Mouse (Mus musculus): Measurements from ENCODE around the gene Gm49336.

The Gm49336 gene

DNA sequence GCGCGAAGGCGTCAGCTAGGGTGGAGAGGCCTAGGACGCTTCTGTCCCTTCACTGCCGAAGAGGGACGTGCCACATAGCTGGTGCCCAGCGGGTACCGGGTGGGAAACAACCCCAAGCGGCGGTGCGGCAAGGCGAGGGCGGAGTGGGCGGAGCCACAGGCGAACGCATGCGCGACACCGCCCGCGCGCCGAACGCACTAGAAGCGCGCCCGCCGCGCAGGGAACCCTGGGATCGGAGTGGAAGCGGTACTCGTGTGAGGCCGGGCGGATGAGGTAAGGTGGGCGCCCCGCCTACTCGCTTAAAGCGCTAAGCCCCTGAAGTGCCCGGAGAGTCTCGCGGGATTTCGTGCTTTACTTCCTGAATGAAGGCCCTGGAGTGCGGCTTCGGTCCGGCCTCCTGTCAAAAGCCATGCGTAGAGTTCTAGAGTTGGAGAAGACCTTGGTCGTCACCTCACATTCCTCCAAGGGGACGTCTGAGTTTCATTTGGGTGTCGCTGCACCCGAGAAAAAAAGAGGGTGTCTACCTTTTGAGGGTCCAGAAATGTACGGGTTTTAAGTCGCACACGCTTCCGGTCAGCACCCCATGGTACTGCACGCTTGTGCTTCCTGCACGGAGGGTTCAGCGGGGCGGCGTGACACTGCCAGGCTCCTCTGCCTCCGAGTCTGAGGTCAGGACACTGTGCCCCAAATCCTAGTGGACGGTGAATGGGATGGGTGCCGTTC, at the start of gene Gm49336, which contains the start of gene Nupl1:
Gm49336 (minus strand) TSS at position 227 of the 723 bp plus-strand sequence.
Nupl1 (minus strand) TSS at position 151 of the 723 bp plus-strand sequence.
- DNase-seq (ENCODE audit: low spot score), result peak; percentile 96

DNA sequence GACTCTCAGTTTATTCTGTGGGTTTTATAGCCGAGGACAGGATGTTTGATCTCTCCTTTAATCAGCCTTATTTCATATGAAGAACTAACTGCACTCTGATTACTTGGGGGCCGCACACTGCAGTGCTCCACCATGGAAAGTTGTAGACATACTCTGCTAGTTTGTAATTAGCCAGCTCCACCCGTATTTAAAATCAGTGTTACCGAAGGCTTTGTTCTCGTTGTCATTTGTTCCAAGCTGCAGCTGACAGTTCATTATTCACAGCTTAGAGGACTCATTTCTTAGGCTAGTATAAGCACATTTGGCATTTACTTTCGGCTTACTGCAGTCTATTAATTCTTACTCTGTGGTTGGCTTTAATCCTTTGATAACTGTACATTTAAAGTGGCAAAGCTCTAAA, 49.7 kb upstream of the Gm49336 start:
- DNase-seq (ENCODE audit: low spot score), result no peak

DNA sequence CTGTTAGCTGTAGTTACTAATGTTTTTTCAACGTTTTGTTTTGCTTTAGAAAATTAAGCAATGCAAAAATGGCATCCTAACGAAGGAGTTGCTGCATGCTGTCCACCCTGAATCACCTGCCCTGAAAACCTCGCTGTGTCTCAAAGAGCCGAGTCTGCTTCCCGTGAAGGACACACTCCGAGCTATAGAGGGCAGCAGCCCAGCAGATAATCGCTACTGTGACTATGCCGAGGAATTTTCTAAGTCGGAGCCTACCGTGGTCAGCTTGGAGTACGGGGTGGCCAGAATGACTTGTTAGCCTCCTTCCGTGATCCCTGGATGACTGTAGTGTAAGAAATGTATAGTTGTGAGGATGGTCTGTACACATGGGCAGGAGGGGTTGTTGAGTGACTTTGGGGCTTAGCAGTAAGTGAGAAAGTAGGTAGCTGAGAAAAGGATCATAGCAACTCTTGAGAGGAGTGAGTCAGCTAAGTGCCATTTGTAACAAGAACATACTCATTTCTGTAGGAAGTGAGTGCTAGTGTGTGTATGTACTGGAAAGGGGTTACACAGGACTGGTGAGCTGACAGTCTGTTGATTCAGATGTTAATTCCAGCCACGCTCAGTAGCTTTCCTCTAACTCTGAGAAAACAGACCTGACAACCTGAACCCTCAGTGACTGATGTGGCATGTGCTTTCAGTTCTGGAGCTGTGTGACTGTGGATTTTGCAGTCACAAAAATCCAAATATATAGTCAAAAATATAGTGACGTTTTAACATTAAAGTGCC, 49.1 kb upstream of the Gm49336 start:
- DNase-seq (ENCODE audit: low spot score), result no peak

DNA sequence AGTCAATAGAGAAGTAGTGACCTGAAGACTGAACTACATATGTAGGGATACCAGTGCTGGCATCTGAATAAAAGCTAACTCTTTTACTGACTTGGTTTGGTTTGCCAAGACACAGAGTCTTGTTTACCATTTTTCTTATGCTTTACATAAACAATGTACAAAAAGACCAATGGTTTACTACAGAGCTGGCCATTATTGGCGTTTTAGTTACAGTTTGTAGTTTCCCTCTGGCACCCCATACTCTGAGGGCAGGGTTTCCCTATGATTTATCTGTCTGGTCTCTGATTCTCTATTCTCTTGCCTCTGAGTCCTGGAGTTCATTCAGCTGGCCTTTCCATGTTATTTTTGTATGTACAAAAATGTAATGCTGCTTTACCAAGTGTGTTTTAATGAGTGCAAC, 44.2 kb upstream of the Gm49336 start:
- no peak for DNase-seq (ENCODE audit: low spot score)

DNA sequence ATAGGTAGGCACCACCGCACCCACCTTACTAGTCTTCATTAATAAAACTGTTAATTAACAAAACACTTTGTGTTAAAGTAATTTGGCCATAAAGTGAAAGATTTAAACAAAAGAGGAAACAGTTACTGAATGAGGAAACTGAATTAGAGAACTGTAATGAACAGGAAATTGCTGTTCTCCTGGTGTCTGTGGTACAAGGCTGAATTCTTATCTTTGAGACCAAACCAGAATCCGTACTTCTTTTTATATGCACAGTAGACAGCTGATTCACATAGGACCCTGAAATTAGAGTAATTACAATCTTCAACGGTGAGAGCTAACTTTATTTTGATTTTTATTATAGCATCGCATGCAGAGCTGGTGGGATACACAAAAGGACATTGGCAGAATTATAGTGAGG, 39.1 kb upstream of the Gm49336 start:
- no peak for DNase-seq (ENCODE audit: low spot score)

DNA sequence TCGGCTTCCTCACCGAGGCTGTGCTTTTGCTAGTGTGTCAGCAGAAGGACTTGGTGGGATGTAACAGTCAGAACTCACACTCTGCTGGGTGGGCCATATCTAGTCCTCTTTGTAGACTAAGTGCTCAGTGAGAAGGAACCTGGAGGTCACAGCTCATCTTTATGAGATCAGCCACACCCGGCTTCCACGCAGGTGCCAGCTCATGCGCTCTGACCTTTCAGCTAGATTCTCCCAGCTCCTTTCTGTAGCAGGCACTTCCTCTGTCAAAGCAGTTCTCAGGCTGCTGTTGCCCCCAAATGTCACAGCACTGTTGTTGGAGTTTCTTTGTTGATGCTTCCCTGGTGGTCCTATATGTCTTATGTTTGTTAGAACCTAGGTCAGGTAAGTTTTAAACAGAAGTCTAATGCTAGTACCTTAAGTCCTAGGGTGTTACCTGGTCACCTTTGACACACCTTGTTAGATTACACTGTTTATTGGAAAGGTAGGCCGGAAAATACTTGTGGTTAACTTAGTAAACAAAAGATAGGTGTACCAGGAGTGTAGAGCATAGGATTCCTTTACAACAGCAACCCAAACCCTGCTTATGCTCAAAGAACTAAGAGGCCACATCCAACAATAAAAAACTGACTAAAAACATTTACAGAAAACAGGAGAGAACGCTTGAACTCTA, 35.0 kb upstream of the Gm49336 start:
- no peak for DNase-seq (ENCODE audit: low spot score)

DNA sequence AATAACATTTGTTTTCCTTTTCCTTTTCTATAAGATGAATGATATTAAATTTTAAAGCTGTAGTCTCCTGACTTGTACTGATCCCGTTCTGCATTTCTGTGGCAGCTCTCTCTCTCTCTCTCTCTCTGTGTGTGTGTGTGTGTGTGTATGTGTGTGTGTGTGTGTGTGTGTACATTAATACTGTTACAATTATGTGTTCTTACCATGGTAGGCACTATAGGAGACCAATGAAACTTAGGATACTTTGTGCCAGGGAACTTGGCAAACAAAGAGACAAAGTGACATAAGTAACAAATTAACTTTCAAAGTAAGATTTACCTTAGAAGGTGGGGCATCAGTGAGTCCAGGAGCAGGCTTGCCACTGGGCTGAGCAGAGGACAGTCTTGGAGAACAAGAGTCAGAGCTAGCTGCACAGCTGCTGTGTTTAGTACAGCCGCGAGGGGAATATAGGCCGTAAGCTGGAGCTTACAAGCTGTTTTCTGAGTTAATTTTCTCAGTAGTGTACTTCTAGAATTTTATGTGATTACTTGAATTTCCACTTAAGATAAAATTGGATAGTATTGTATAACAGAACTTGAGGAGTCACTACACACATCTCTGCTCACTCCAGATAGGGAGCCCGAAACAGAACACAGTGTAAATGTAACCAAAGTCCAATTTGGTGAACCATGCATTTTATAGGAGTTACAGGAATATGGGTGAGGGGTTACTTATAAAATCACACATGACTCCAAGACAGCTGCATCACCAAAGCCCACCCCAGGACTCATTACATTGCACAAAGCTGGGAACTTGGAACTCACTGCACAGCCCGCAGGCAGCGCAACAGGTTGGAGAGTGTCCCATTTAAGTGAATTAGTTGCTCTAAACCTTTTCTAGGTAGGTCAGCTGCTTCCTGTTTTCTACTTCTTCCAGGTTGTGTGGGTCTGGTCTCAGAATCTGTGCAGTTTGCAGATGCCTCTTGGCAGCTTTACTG, 24.3 kb upstream of the Gm49336 start:
- no peak for DNase-seq (ENCODE audit: low spot score)

DNA sequence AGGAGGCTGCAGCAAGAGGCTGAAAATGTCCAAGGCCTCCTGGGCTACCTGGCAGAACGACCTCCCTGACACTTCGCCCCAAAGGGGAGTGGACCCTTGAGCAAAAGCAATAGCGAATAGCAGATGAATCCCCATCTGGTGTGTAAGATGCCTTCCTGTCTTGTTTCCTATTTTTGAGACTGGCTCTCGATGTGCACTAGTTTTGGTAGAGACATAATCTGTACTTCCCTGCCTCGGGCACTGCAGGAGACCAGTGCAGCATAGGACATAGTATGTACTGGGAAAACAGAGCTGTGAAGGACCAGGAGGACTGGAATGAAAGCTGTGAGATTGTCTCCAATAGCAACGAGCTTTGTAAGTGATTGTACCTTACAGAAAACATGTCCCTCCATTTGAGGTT, 22.0 kb upstream of the Gm49336 start:
- DNase-seq (ENCODE audit: low spot score), result no peak

DNA sequence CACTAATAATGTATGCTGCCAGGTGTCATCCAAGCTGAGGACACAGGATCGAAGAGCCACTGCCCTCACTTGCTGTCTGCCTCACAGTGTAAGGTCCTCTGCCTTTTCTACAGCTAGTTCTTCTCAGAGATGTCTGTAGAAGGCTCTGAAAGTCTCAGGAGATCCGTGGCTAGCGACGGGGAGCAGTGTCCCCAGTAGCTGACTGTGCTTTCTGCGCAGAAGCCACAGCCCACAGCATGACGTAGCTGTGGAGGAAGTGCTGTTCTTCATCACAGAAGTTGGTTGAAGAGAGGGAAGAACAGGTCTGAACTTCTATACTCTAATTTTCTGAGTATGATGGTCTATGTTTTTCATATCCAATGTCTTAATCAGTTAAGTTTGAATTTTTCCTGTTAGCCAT, 18.0 kb upstream of the Gm49336 start:
- no peak for DNase-seq (ENCODE audit: low spot score)

DNA sequence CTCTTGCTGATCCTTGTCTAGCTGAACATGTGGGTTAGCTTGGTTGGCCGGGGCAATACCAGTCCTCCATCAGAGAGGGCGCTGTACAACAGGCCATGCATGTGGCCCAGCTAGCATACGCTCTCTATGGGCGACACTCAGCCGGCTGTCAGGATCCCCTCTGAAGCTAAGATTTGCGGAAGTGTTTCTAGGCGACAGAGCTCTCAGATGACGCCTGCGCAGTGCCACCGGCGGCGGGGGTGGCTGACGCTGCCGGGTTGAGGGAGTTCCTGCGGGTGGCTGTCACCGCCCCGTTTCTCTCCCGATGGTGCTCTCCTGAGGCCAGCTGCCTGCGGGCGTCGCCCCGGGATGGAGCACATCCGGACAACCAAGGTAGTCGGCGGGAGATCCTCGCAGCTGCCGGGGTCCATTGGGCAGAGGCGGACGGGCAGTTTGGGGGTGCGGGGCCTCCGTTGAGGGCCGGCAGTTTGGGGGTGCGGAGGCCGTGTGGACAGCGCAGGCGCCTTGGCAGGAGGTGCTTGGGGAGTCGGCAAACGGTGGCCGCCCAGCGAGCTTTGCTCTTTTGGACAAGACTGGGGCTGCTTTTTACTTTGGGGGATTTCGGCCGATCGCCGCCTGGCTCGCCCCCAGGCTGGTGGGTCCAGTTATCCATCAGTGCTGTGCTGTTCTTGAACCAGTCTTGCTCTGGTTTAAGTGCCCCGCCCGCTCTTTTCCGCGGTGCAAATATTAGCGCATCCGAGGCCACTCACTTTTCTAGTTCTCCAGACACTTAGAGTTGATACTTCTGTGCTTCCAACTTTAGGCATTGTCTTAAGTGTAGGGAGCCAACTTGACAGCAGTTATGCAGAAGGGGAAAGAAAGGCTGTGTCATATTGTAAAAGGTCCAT, 13.9 kb upstream of the Gm49336 start, which contains the start of gene Mtmr6:
Mtmr6 (plus strand) TSS at position 239 of the 887 bp plus-strand sequence.
- peak; percentile 96 for DNase-seq (ENCODE audit: low spot score)

DNA sequence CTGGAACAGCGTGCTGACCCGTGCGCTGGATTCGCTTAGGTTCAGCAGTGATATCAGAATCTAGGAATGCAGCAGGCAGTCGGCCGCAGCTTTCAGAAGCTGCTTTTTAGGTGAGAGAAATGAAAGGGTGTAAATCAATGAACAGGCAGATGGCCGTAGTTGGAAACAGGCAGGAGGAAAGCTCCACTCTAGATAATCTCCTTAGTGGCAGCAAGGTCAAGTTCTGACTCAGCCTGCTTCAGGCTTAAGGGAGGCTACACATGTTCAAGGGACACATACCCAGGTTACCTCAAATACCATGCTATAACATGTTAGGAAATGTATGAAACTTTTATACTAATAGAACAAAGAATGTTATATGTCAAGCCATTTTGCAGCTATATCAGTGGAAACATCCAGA, 11.0 kb upstream of the Gm49336 start:
- no peak for DNase-seq (ENCODE audit: low spot score)

DNA sequence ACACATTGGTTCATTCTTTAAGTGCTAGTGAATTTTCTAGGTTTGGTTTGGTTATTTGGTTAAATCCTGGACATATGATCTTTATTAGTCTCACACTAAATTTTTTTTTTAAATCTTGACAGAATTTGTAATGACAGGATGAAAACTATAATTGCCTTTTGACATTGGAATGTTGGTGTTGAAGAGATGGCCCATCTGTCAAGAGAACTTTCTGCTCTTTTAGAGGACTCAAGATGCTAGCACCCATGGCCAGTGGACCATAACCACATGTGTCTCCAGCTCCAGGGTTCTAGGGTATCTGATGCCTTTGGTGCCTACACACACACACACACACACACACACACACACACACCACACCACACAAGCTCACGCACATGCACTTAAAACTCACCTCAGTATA, 6.5 kb upstream of the Gm49336 start:
- DNase-seq (ENCODE audit: low spot score), result no peak

DNA sequence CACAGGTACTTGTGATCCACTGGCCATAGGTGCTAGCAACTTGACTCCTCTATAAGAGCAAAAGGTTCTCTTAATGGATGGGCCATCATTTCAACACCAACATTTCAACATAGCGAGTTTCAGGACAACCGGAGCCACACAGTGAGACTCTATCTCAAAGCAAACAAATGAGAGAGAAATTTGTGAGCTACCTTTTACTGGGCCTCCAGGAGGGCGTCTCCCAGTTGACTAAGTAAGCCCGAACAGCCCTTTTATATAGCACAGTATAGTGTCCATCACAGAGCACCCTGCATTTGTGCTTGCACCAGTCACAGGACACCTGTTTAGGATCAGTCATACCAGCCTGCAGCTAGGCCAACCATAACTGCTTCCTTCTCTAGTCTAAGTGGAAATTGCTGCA, 5.8 kb upstream of the Gm49336 start:
- no peak for DNase-seq (ENCODE audit: low spot score)

DNA sequence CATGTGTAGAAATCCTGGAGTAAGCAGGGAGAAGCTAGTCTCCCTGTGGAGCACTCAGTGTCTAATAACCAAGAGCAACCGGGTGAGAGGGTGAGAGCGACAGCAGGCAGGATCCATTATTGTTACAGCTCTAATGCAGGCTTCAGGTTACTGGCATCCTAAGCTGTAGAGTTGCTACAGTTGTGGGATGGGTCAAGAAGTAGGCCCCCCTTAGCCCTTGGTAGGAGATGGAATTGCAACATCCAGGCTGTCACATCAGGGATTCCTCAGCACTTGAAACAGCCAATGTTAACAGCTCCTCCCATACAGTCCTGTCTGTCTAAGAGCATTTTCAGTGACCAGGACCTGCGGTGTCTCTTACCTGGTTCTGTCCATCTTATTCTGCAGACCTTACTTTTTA, 5.0 kb upstream of the Gm49336 start:
- DNase-seq (ENCODE audit: low spot score), result no peak

DNA sequence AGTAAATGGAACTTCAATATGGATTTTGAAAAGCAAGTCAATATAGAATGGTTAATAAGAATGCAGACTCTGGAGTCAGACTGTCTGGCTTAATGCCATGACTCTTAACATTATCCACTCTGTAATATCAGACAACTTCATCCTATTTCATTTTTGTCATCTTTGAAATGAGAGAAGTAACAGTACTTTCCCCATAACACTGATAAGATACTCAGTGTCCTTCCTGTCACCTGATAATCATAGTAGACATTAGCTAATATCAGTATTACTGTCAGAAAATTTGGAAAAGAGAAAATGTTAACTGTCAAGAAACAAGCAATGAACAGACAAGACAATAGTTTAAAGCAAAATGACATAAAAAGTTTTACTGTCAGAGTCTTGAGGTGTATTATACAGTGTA, 3.5 kb upstream of the Gm49336 start:
- no peak for DNase-seq (ENCODE audit: low spot score)

DNA sequence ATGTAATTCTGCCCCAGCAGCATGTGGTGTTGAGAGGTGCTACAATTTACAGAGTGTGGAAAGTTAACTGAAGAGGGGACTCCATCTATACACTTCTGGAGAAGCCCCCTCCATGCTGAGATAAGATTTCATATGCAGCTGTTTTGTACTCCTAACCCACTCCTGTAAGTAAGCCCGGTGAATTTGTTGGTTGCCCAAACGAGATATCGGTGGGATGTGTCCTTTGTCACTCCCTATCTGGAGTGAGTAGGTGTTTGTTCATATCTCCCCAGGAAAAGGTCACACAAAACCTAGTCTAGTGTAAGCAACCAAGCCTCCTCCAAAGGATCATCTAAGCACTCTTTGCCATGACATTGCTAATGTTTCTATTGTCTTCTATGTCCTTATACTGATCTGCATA, 2.2 kb upstream of the Gm49336 start:
- no peak for DNase-seq (ENCODE audit: low spot score)

DNA sequence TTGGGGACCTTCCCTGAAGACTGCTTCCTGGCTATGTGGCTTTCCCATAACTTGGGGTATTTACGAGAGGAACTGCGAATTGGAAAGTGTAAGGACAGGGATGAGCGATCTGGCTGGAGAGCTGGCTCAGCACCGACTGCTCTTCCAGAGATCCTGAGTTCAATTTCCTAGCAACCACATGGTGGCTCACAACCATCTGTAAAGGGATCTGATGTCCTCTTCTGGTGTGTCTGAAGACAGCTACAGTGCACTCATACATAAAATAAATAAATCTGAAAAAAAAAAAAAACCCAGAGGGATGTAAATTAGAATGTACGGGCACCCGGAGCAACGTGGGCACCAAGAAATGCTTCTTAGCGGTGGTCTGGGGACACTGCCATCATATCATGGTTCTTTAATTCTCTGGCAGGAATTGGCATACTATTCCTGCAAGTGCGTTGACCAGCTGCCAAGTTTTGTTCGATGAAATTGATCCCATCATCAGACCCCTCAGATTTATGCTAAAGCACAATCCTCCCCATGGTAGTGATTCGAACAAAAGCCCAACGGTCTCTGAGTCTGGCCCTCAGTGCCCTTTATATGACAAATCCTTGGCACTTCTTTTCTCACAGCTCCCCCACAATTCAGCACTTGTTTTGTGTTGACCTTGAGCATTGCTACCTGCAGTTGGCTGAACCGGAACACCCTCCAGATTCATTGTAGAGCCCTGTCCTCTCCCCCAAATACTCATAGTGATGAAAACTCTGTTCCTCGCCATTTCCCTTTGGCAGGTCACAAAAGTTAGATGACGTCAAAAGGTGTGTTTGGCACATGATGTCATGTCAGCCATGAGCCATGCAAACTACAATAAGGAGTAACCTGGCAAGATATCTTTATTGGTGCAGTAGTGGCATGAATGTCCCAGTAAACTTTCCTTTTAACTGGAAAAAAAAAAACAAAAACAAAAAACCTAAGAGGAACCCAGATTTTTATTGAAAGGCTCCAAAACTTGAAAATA, 995 bp upstream of the Gm49336 start:
- DNase-seq (ENCODE audit: low spot score), result no peak

DNA sequence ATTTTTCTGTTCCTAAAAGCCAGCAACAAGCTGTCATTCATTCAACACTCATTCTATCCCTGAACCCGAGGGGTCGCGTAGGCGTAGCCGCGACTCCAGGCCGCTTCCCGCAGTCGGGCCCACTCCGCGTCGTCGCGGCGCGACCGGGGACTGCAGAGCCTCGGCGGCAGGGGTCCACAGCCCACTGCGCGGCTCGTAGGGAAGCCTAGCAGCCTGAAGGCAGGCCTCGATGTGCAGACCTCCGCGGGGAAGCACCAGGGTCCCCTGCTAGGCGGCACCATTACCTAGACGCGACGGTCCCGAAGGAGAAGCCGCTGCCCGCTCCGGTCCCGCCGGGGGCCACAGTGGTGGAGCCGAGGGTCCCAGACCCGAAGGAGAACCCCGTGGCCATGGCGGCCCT, 428 bp downstream of the Gm49336 start:
- no peak for DNase-seq (ENCODE audit: low spot score)

DNA sequence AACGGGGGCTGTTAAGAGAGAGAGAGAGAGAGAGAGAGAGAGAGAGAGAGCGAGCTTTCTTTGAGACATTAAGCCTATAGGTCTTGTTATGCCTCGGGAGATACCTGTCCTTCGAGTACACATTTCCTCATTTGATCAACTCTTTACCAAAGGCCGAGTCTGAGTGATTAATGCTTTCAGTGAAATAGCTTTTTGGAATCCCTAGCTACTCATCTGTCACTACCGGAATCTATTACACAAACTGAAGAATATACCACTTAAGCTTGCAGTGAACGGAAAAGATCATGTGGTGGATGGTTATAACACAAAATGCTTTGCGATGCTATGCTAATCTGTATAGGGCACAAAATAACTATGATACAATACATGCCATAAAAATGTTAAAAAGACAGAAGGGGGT, 941 bp downstream of the Gm49336 start:
- no peak for DNase-seq (ENCODE audit: low spot score)
